Mouse (Mus musculus): ENCODE results near the gene Timm8a2. TPM values are rescaled to one million over a fixed set of nuclear protein-coding genes. Genes with fewer than 3 reads are reported as not detected.

The Timm8a2 gene
- total and polyA plus RNA-seq, 3 experiments = not detected

DNA sequence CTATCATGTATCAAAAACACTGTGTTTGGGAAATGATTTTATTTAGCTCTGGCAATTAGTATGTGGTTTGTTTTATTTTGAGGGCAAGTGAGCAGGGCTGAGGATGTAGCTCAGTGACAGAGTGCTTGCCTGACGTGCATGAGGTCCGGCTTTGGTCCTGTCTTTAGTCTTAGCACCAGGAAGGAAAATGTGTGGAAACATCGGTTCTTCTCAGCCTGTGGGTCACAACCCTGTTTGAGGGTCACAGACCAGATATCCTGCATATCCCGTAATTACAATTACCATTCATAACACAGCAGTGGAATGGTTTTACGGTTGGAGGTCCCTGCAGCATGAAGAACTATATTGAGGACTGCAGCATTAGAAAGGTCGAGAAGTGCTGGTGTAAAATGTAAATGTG is 48.4 kb upstream of the Timm8a2 start:
- in situ Hi-C loops (cut with MboI; ENCODE audit: low pct_ligation_motif_present, low pct_unique_long_range_greater_than_20kb, low sequenced_read_pairs) = no loop called here
- no peaks in the 10 kb centered on the region for H3K79me2 ChIP-seq (replicated peaks; ENCODE audit: control insufficient read depth, extremely low read depth, insufficient read depth, poor library complexity, severe bottlenecking)
- DNase-seq (ENCODE audit: extremely low read depth) = no peak
- H3K4me2 ChIP-seq (ENCODE audit: insufficient read depth, low read depth, poor library complexity, severe bottlenecking) = no peak overlapping the region
- TF ChIP-seq HCFC1 (IDR thresholded peaks at IDR 0.05; ENCODE audit: low read depth, low read length) = no peak
- no peak for TF ChIP-seq MAZ (IDR thresholded peaks at IDR 0.05; ENCODE audit: low read depth, low read length)
- no peak for TF ChIP-seq PAX5 (IDR thresholded peaks at IDR 0.05; ENCODE audit: low read length)
- no peak for TF ChIP-seq JUN (IDR thresholded peaks at IDR 0.05; ENCODE audit: insufficient read depth, low read depth, low read length)
- TF ChIP-seq POLR2A (IDR thresholded peaks at IDR 0.05; ENCODE audit: low read depth, low read length) = no peak
- TF ChIP-seq TBP (conservative IDR thresholded peaks at IDR 0.05; ENCODE audit: low read depth, low read length) = no peak
- TF ChIP-seq RCOR1 (conservative IDR thresholded peaks at IDR 0.05; ENCODE audit: low read depth, low read length) = no peak
- no peak for TF ChIP-seq CHD2 (IDR thresholded peaks at IDR 0.05; ENCODE audit: low read length)
- no peak for TF ChIP-seq NRF1 (IDR thresholded peaks at IDR 0.05; ENCODE audit: low read depth, low read length)
- no peak for TF ChIP-seq IRF4 (IDR thresholded peaks at IDR 0.05; ENCODE audit: low read depth, low read length)
- TF ChIP-seq EP300 (IDR thresholded peaks at IDR 0.05; ENCODE audit: low read length) = no peak
- no peak for TF ChIP-seq JUND (conservative IDR thresholded peaks at IDR 0.05; ENCODE audit: low read depth, low read length)
- H3K27ac ChIP-seq (ENCODE audit: insufficient read depth, low read depth) = no peak overlapping the region
- no peaks in the 10 kb centered on the region for H3K27me3 ChIP-seq (replicated peaks)
- dilution Hi-C loops (cut with MboI; ENCODE audit: extremely low pct_ligation_motif_present, extremely low pct_unique_long_range_greater_than_20kb, low sequenced_read_pairs) = no loop called here
- peaks cover 0 to 45% of the 10 kb centered on the region in 2 experiments for H3K36me3 ChIP-seq (replicated peaks in 1 of 2; ENCODE audit: control insufficient read depth in 1 of 2, insufficient read depth in 1 of 2, low read length in 1 of 2)
- H3K9ac ChIP-seq (ENCODE audit: insufficient read depth, low read depth) = no peak overlapping the region
- H3K4me3 ChIP-seq (replicated peaks in 1 of 3; ENCODE audit: low read depth in 2 of 3, low read length in 2 of 3, poor library complexity in 1 of 3) = no peak overlapping the region
- peaks cover 5 to 43% of the 10 kb centered on the region in 2 experiments; a peak in 3 of 4 replicates for H3K4me1 ChIP-seq (ENCODE audit: control insufficient read depth in 1 of 2, insufficient read depth in 2 of 2)
- no peaks in the 10 kb centered on the region for H3K9me3 ChIP-seq (replicated peaks; ENCODE audit: low read length)

DNA sequence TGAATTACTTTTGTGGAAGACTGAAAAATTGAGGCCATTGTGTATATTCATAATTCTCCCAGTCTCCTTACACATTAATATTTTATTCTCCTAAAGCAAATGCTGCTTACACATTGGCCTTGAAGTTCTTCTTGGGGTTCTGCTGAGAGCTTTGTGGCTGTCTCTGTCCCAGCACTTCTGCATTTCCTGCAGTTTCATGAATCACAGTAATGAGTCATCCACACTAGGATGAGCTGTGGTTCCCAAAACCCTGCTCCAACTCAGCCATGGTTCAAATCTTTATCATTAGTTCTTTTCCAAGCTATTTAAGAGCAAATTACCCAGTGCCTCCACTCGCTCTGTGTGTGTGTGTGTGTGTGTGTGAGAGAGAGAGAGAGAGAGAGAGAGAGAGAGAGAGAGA is 47.2 kb upstream of the Timm8a2 start:
- dilution Hi-C loops (cut with MboI; ENCODE audit: extremely low pct_ligation_motif_present, extremely low pct_unique_long_range_greater_than_20kb, low sequenced_read_pairs) = no loop called here
- Histone ChIP-seq H3K27ac (ENCODE audit: insufficient read depth, low read depth) (no peak overlapping the region), H3K4me1 (ENCODE audit: control insufficient read depth in 1 of 2, insufficient read depth in 2 of 2) (peaks cover 7 to 55% of the 10 kb centered on the region in 2 experiments), H3K36me3 (replicated peaks in 1 of 2; ENCODE audit: control insufficient read depth in 1 of 2, insufficient read depth in 1 of 2, low read length in 1 of 2) (peaks cover 0 to 50% of the 10 kb centered on the region in 2 experiments), H3K79me2 (replicated peaks; ENCODE audit: control insufficient read depth, extremely low read depth, insufficient read depth, poor library complexity, severe bottlenecking) (no peaks in the 10 kb centered on the region), H3K9me3 (replicated peaks; ENCODE audit: low read length) (no peaks in the 10 kb centered on the region), H3K4me2 (ENCODE audit: insufficient read depth, low read depth, poor library complexity, severe bottlenecking) (no peak overlapping the region), H3K9ac (ENCODE audit: insufficient read depth, low read depth) (no peak overlapping the region), H3K4me3 (replicated peaks in 1 of 3; ENCODE audit: low read depth in 2 of 3, low read length in 2 of 3, poor library complexity in 1 of 3) (no peak overlapping the region), H3K27me3 (replicated peaks) (no peaks in the 10 kb centered on the region)
- DNase-seq (ENCODE audit: extremely low read depth) = no peak
- in situ Hi-C loops (cut with MboI; ENCODE audit: low pct_ligation_motif_present, low pct_unique_long_range_greater_than_20kb, low sequenced_read_pairs) = no loop called here
- TF ChIP-seq EP300 (IDR thresholded peaks at IDR 0.05; ENCODE audit: low read length) (no peak), E2F4 (IDR thresholded peaks at IDR 0.05; ENCODE audit: insufficient replicate concordance, low read depth, low read length) (no peak)

- no peak for TF ChIP-seq JUND (conservative IDR thresholded peaks at IDR 0.05; ENCODE audit: low read depth, low read length)
- TF ChIP-seq NRF1 (IDR thresholded peaks at IDR 0.05; ENCODE audit: low read depth, low read length) = no peak
- no peak for TF ChIP-seq MEF2A (IDR thresholded peaks at IDR 0.05; ENCODE audit: borderline replicate concordance, low read depth, low read length)
- TF ChIP-seq ETS1 (conservative IDR thresholded peaks at IDR 0.05; ENCODE audit: low read depth, low read length) = no peak
- TF ChIP-seq TCF12 (IDR thresholded peaks at IDR 0.05; ENCODE audit: low read depth, low read length) = no peak
- TF ChIP-seq GABPA (IDR thresholded peaks at IDR 0.05; ENCODE audit: insufficient replicate concordance, low read depth, low read length) = no peak
- no peaks in the 10 kb centered on the region for H3K9me3 ChIP-seq (replicated peaks; ENCODE audit: low read length)
- dilution Hi-C loops (cut with MboI; ENCODE audit: extremely low pct_ligation_motif_present, extremely low pct_unique_long_range_greater_than_20kb, low sequenced_read_pairs) (no loop called here), in situ Hi-C loops (cut with MboI; ENCODE audit: low pct_ligation_motif_present, low pct_unique_long_range_greater_than_20kb, low sequenced_read_pairs) (no loop called here)
- peaks cover 0 to 53% of the 10 kb centered on the region in 2 experiments for H3K36me3 ChIP-seq (replicated peaks in 1 of 2; ENCODE audit: control insufficient read depth in 1 of 2, insufficient read depth in 1 of 2, low read length in 1 of 2)
- no peak overlapping the region for H3K4me3 ChIP-seq (replicated peaks in 1 of 3; ENCODE audit: low read depth in 2 of 3, low read length in 2 of 3, poor library complexity in 1 of 3)
- H3K79me2 ChIP-seq (replicated peaks; ENCODE audit: control insufficient read depth, extremely low read depth, insufficient read depth, poor library complexity, severe bottlenecking) = no peaks in the 10 kb centered on the region
- no peak overlapping the region for H3K9ac ChIP-seq (ENCODE audit: insufficient read depth, low read depth)
- H3K27ac ChIP-seq (ENCODE audit: insufficient read depth, low read depth) = no peak overlapping the region
- H3K4me1 ChIP-seq (ENCODE audit: control insufficient read depth in 1 of 2, insufficient read depth in 2 of 2) = peaks cover 7 to 58% of the 10 kb centered on the region in 2 experiments
- no peak overlapping the region for H3K4me2 ChIP-seq (ENCODE audit: insufficient read depth, low read depth, poor library complexity, severe bottlenecking)
- no peaks in the 10 kb centered on the region for H3K27me3 ChIP-seq (replicated peaks)
- DNase-seq (ENCODE audit: extremely low read depth) = no peak
Observed at GRCm38 (mm10) chr14:121987691-121988090, 46.8 kb upstream of the Timm8a2 start.
